Mouse (Mus musculus): ENCODE results near the gene Rgs9. TPM values are rescaled to one million over a fixed set of nuclear protein-coding genes. Genes with fewer than 3 reads are reported as not detected.

Rgs9 gene
- polyA plus RNA-seq, 1 experiment from 2014 or later, result 3.0 TPM

- no peak overlapping the region for H3K4me2 ChIP-seq (replicated peaks; ENCODE audit: low read depth, low read length)
- ATAC-seq (no peak), DNase-seq (ENCODE audit: low spot score) (no peak)
- H3K27ac ChIP-seq (ENCODE audit: low read length), result no peak overlapping the region
- H3K4me3 ChIP-seq (ENCODE audit: low read depth, low read length), result no peak overlapping the region
- H3K4me1 ChIP-seq (ENCODE audit: insufficient read depth, low read depth, low read length), result no peaks in the 10 kb centered on the region
- no peaks in the 10 kb centered on the region for H3K36me3 ChIP-seq (ENCODE audit: insufficient read depth, low read length)
- H3K9ac ChIP-seq (replicated peaks; ENCODE audit: low read depth), result no peak overlapping the region
- WGBS, result 66% methylated on average over 8 of the region's 8 CpGs
- H3K9me3 ChIP-seq (ENCODE audit: low read length), result no peaks in the 10 kb centered on the region
- H3K27me3 ChIP-seq (replicated peaks; ENCODE audit: insufficient read depth, low read length), result no peaks in the 10 kb centered on the region
- no peak for TF ChIP-seq CTCF (IDR thresholded peaks at IDR 0.05)
- TF ChIP-seq EP300 (IDR thresholded peaks at IDR 0.05), result no peak
Observed at GRCm38 (mm10) chr11:109237796-109238195, 60.1 kb downstream of the Rgs9 start.

GRCm38 (mm10) chr11:109233627-109234026 lies 64.3 kb downstream of the Rgs9 start:
- no peak for TF ChIP-seq CTCF (IDR thresholded peaks at IDR 0.05)
- TF ChIP-seq EP300 (IDR thresholded peaks at IDR 0.05), result no peak
- Histone ChIP-seq H3K27ac (ENCODE audit: low read length) (no peak overlapping the region), H3K9ac (replicated peaks; ENCODE audit: low read depth) (no peak overlapping the region), H3K36me3 (ENCODE audit: insufficient read depth, low read length) (no peaks in the 10 kb centered on the region), H3K4me3 (ENCODE audit: low read depth, low read length) (no peak overlapping the region), H3K4me2 (replicated peaks; ENCODE audit: low read depth, low read length) (no peak overlapping the region), H3K9me3 (ENCODE audit: low read length) (no peaks in the 10 kb centered on the region), H3K4me1 (ENCODE audit: insufficient read depth, low read depth, low read length) (no peaks in the 10 kb centered on the region), H3K27me3 (replicated peaks; ENCODE audit: insufficient read depth, low read length) (no peaks in the 10 kb centered on the region)
- ATAC-seq (no peak), DNase-seq (ENCODE audit: low spot score) (no peak)
- WGBS, result 72% methylated on average over 3 of the region's 3 CpGs

GRCm38 (mm10) chr11:109232811-109233210 lies 65.1 kb downstream of the Rgs9 start:
- no peak overlapping the region for H3K9ac ChIP-seq (replicated peaks; ENCODE audit: low read depth)

GRCm38 (mm10) chr11:109227139-109227538 lies 70.8 kb downstream of the Rgs9 start:
- no peak for TF ChIP-seq EP300 (IDR thresholded peaks at IDR 0.05)
- no peak for TF ChIP-seq CTCF (IDR thresholded peaks at IDR 0.05)
- no peak overlapping the region for H3K9ac ChIP-seq (replicated peaks; ENCODE audit: low read depth)
- no peaks in the 10 kb centered on the region for H3K36me3 ChIP-seq (ENCODE audit: insufficient read depth, low read length)
- whole genome bisulfite sequencing, result 48% methylated on average over 12 of the region's 12 CpGs
- H3K27ac ChIP-seq (ENCODE audit: low read length), result no peak overlapping the region
- ATAC-seq, result no peak
- no peak for DNase-seq (ENCODE audit: low spot score)
- H3K9me3 ChIP-seq (ENCODE audit: low read length), result no peaks in the 10 kb centered on the region
- H3K4me2 ChIP-seq (replicated peaks; ENCODE audit: low read depth, low read length), result no peak overlapping the region
- H3K4me1 ChIP-seq (ENCODE audit: insufficient read depth, low read depth, low read length), result no peaks in the 10 kb centered on the region
- no peaks in the 10 kb centered on the region for H3K27me3 ChIP-seq (replicated peaks; ENCODE audit: insufficient read depth, low read length)
- H3K4me3 ChIP-seq (ENCODE audit: low read depth, low read length), result no peak overlapping the region

More at GRCm38 (mm10) chr11:109232811-109233210, 65.1 kb downstream of the Rgs9 start:
- no peaks in the 10 kb centered on the region for H3K36me3 ChIP-seq (ENCODE audit: insufficient read depth, low read length)
- H3K4me1 ChIP-seq (ENCODE audit: insufficient read depth, low read depth, low read length), result no peaks in the 10 kb centered on the region
- H3K9me3 ChIP-seq (ENCODE audit: low read length), result no peaks in the 10 kb centered on the region
- H3K27me3 ChIP-seq (replicated peaks; ENCODE audit: insufficient read depth, low read length), result no peaks in the 10 kb centered on the region
- H3K27ac ChIP-seq (ENCODE audit: low read length), result no peak overlapping the region
- H3K4me2 ChIP-seq (replicated peaks; ENCODE audit: low read depth, low read length), result no peak overlapping the region
- no peak overlapping the region for H3K4me3 ChIP-seq (ENCODE audit: low read depth, low read length)
- TF ChIP-seq CTCF (IDR thresholded peaks at IDR 0.05), result no peak
- TF ChIP-seq EP300 (IDR thresholded peaks at IDR 0.05), result no peak
- ATAC-seq, result no peak
- no peak for DNase-seq (ENCODE audit: low spot score)
- 64% methylated on average over 6 of the region's 6 CpGs for WGBS

GRCm38 (mm10) chr11:109221209-109222007 lies 76.5 kb downstream of the Rgs9 start:
- Histone ChIP-seq H3K9me3 (ENCODE audit: low read length) (no peaks in the 10 kb centered on the region), H3K4me3 (ENCODE audit: low read depth, low read length) (no peak overlapping the region), H3K9ac (replicated peaks; ENCODE audit: low read depth) (no peak overlapping the region), H3K27ac (ENCODE audit: low read length) (no peak overlapping the region), H3K27me3 (replicated peaks; ENCODE audit: insufficient read depth, low read length) (no peaks in the 10 kb centered on the region), H3K4me2 (replicated peaks; ENCODE audit: low read depth, low read length) (no peak overlapping the region), H3K36me3 (ENCODE audit: insufficient read depth, low read length) (no peaks in the 10 kb centered on the region), H3K4me1 (ENCODE audit: insufficient read depth, low read depth, low read length) (no peaks in the 10 kb centered on the region)
- peak; percentile 70 for DNase-seq (ENCODE audit: low spot score)
- no peak for TF ChIP-seq EP300 (IDR thresholded peaks at IDR 0.05)
- peak; percentile 75 for TF ChIP-seq CTCF (IDR thresholded peaks at IDR 0.05)
- 54% methylated on average over 4 of the region's 4 CpGs for WGBS
- peak; percentile 71 for ATAC-seq

- no peak overlapping the region for H3K4me3 ChIP-seq (ENCODE audit: low read depth, low read length)
- H3K27me3 ChIP-seq (replicated peaks; ENCODE audit: insufficient read depth, low read length), result no peaks in the 10 kb centered on the region
- 73% methylated on average over 15 of the region's 15 CpGs for WGBS
- H3K36me3 ChIP-seq (ENCODE audit: insufficient read depth, low read length), result no peaks in the 10 kb centered on the region
- DNase-seq (ENCODE audit: low spot score), result no peak
- TF ChIP-seq EP300 (IDR thresholded peaks at IDR 0.05) (no peak), CTCF (IDR thresholded peaks at IDR 0.05) (no peak)
- no peaks in the 10 kb centered on the region for H3K4me1 ChIP-seq (ENCODE audit: insufficient read depth, low read depth, low read length)
- no peak overlapping the region for H3K9ac ChIP-seq (replicated peaks; ENCODE audit: low read depth)
- no peak for ATAC-seq
- H3K27ac ChIP-seq (ENCODE audit: low read length), result no peak overlapping the region
- no peak overlapping the region for H3K4me2 ChIP-seq (replicated peaks; ENCODE audit: low read depth, low read length)
- no peaks in the 10 kb centered on the region for H3K9me3 ChIP-seq (ENCODE audit: low read length)
Observed at GRCm38 (mm10) chr11:109218722-109219430, 79.1 kb downstream of the Rgs9 start.

Data from lung, postnatal 0 days (tissue).